Mouse (Mus musculus) testis, adult 2 months (tissue): ENCODE data around the gene Natd1.

Source experiments
- CTCF ChIP-seq: fragments of 200-500 bp; IDR thresholded peaks from 2 replicates; pipeline ENCODE4 v1.5.1; 2012; ENCODE audit warnings: low read depth, mild to moderate bottlenecking, inconsistent platforms, low read length, moderate library complexity; ENCODE audit not compliant: control insufficient read depth, insufficient read depth, insufficient replicate concordance
- POLR2A ChIP-seq: fragments of 200-500 bp; IDR thresholded peaks from 2 replicates; pipeline ENCODE4 v1.6.1; 2012; ENCODE audit warnings: low read depth, mild to moderate bottlenecking, inconsistent platforms, low read length, moderate library complexity; ENCODE audit not compliant: control insufficient read depth

DNA sequence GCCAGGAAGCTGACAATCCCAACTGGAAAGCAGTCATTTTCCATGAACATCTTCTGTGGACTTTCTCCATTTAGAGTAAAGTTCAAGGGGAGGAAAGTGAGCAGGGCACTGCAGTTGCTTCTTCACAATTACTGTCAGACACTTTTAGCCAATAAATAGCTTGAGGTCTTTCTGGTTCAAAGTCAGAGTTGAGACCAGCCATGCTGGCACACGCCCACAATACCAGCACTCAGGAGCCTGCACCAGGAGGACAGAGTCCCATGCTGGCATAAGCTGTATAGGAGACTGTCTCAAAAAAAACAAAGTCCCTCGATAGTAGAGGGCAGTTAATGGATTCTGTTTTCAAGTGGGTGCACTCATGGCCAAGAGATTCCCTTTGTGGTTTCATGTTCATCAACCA is 48.5 kb downstream of the Natd1 start:
- TF ChIP-seq POLR2A (no peak), CTCF (no peak)
